Mouse (Mus musculus) hindlimb bud, embryonic 11.5 days (tissue): ENCODE measurements around the gene Ghr.

ENCODE experiments used
- DNase-seq: peaks from one replicate; pipeline ENCODE4 v3.0.0-alpha.2; 2012; ENCODE audit warnings: low read depth, low spot score; ENCODE audit errors: extremely low spot score

Ghr gene

GRCm38 (mm10) chr15:3452080-3452752 lies 131.1 kb downstream of the Ghr start:
- no peak for DNase-seq

GRCm38 (mm10) chr15:3449564-3449963 lies 133.7 kb downstream of the Ghr start:
- no peak for DNase-seq

GRCm38 (mm10) chr15:3445285-3445909 lies 137.9 kb downstream of the Ghr start:
- no peak for DNase-seq

GRCm38 (mm10) chr15:3444448-3445020 lies 138.8 kb downstream of the Ghr start:
- no peak for DNase-seq

- no peak for DNase-seq
These were observed 141.6 kb downstream of the Ghr start for GRCm38 (mm10) chr15:3441506-3442286.

GRCm38 (mm10) chr15:3437381-3437780 lies 145.9 kb downstream of the Ghr start:
- DNase-seq: no peak

- DNase-seq: no peak
These were observed 147.7 kb downstream of the Ghr start for GRCm38 (mm10) chr15:3435637-3436036.

- DNase-seq: no peak
These were observed 148.8 kb downstream of the Ghr start for GRCm38 (mm10) chr15:3434461-3434860.

- DNase-seq: no peak
These were observed 150.0 kb downstream of the Ghr start for GRCm38 (mm10) chr15:3433281-3433680.

GRCm38 (mm10) chr15:3432823-3433222 lies 150.5 kb downstream of the Ghr start:
- DNase-seq: no peak

GRCm38 (mm10) chr15:3429417-3429816 lies 153.9 kb downstream of the Ghr start:
- DNase-seq: no peak

GRCm38 (mm10) chr15:3429001-3429400 lies 154.3 kb downstream of the Ghr start:
- no peak for DNase-seq

GRCm38 (mm10) chr15:3426401-3426800 lies 156.9 kb downstream of the Ghr start:
- DNase-seq: no peak

- DNase-seq: no peak
These were observed 160.1 kb downstream of the Ghr start for GRCm38 (mm10) chr15:3423177-3423576.

- DNase-seq: no peak
These were observed 165.6 kb downstream of the Ghr start for GRCm38 (mm10) chr15:3417699-3418098.

- DNase-seq: no peak
These were observed 170.2 kb downstream of the Ghr start for GRCm38 (mm10) chr15:3413103-3413502.

GRCm38 (mm10) chr15:3408478-3408877 lies 174.8 kb downstream of the Ghr start:
- DNase-seq: no peak

GRCm38 (mm10) chr15:3399196-3399595 lies 184.1 kb downstream of the Ghr start:
- DNase-seq: no peak

GRCm38 (mm10) chr15:3397369-3398100 lies 185.8 kb downstream of the Ghr start:
- no peak for DNase-seq

GRCm38 (mm10) chr15:3396149-3396548 lies 187.1 kb downstream of the Ghr start:
- no peak for DNase-seq

GRCm38 (mm10) chr15:3395700-3396099 lies 187.6 kb downstream of the Ghr start:
- DNase-seq: no peak
